Mouse (Mus musculus) liver, postnatal 0 days (tissue): ENCODE measurements around the gene Arfgef3. TPM values are rescaled to one million over a fixed set of nuclear protein-coding genes. Genes with fewer than 3 reads are reported as not detected.

Source experiments
- ATAC-seq: fragments of 200-750 bp; cut with Nextera tagmentation; 2 replicates; pipeline ENCODE4 v1.8.0; 2017; ENCODE audit warnings: mild to moderate bottlenecking, moderate library complexity
- DNase-seq: peaks from one replicate; pipeline ENCODE4 v3.0.0-alpha.2; 2016
- H3K27ac ChIP-seq: fragments of 300-500 bp; sonication (generic); 2 replicates; pipeline ENCODE4 v1.5.1; 2014; ENCODE audit warnings: antibody characterized with exemption, moderate library complexity, mild to moderate bottlenecking, low read depth
- H3K27me3 ChIP-seq: fragments of 300-500 bp; sonication (generic); 2 replicates; pipeline ENCODE4 v1.6.1; 2014; ENCODE audit warnings: low read length, control low read depth, mixed read lengths; ENCODE audit not compliant: insufficient read depth
- H3K36me3 ChIP-seq: fragments of 300-500 bp; sonication (generic); replicated peaks from 2 replicates; pipeline ENCODE4 v1.6.1; 2014; ENCODE audit warnings: mild to moderate bottlenecking, control low read depth, low read length, moderate library complexity, mixed read lengths; ENCODE audit not compliant: insufficient read depth
- H3K4me1 ChIP-seq: fragments of 300-500 bp; sonication (generic); 2 replicates; pipeline ENCODE4 v1.6.1; 2014; ENCODE audit warnings: antibody characterized with exemption, mild to moderate bottlenecking, control low read depth; ENCODE audit not compliant: insufficient read depth
- H3K4me2 ChIP-seq: fragments of 300-500 bp; sonication (generic); 2 replicates; pipeline ENCODE4 v1.6.1; 2014; ENCODE audit warnings: low read depth, mild to moderate bottlenecking, low read length, moderate library complexity, mixed read lengths
- H3K4me3 ChIP-seq: fragments of 300-500 bp; sonication (generic); 2 replicates; pipeline ENCODE4 v1.5.1; 2014; ENCODE audit warnings: low read depth, low read length
- H3K9ac ChIP-seq: fragments of 300-500 bp; sonication (generic); replicated peaks from 2 replicates; pipeline ENCODE4 v1.6.1; 2014; ENCODE audit warnings: mild to moderate bottlenecking, moderate library complexity
- H3K9me3 ChIP-seq: fragments of 300-500 bp; sonication (generic); 2 replicates; pipeline ENCODE4 v1.6.1; 2016; ENCODE audit warnings: mild to moderate bottlenecking, control low read depth, low read length, mixed read lengths
- CTCF ChIP-seq: sonication (generic); IDR thresholded peaks from 2 replicates; pipeline ENCODE4 v1.5.1; 2016; ENCODE audit warnings: antibody characterized with exemption, low read depth
- EP300 ChIP-seq: IDR thresholded peaks from 2 replicates; pipeline ENCODE4 v1.6.1; 2016; ENCODE audit warnings: antibody characterized with exemption, low read depth, mild to moderate bottlenecking
- WGBS: fragments of 180-500 bp; shearing (Covaris S2); extraction: QIAGEN DNeasy Blood & Tissue Kit; methylation state at CpG from one replicate; pipeline ENCODE4 v1.1.7; 2014; ENCODE audit not compliant: insufficient replicate concordance; 5-methylcytosine and 5-hydroxymethylcytosine counted together
- polyA plus RNA-seq: library from polyadenylated mRNA; unstranded; fragments of >200 nt; fragmentation: Nextera tagmentation; extraction: Ambion mirVana; gene quantifications from 2 replicates; pipeline ENCODE4 v1.2.1, GENCODE M21; 2015

Arfgef3 gene
- polyA plus RNA-seq, 1 experiment from 2014 or later: 0.01 TPM

- DNase-seq (no peak), ATAC-seq (no peak)
- H3K4me3 ChIP-seq: no peak overlapping the region
- H3K27ac ChIP-seq: no peak overlapping the region
- H3K27me3 ChIP-seq: no peaks in the 10 kb centered on the region
- H3K9me3 ChIP-seq: no peaks in the 10 kb centered on the region
- no peak overlapping the region for H3K4me2 ChIP-seq
- H3K4me1 ChIP-seq: no peaks in the 10 kb centered on the region
- H3K9ac ChIP-seq: no peak overlapping the region
- TF ChIP-seq EP300: no peak
- TF ChIP-seq CTCF: 0 out of 2 replicates have a peak, but pooled peaks have one; percentile 22
- H3K36me3 ChIP-seq: no peaks in the 10 kb centered on the region
- WGBS: 51% methylated on average over 5 of the region's 5 CpGs
Measured at GRCm38 (mm10) chr10:18769909-18770308, 26.2 kb upstream of the Arfgef3 start.

- TF ChIP-seq EP300: no peak
- peak; percentile 71 for TF ChIP-seq CTCF
- ATAC-seq: no peak
- DNase-seq: peak; percentile 58
- Histone ChIP-seq H3K27me3 (no peaks in the 10 kb centered on the region), H3K9me3 (no peaks in the 10 kb centered on the region), H3K9ac (no peak overlapping the region), H3K4me1 (no peaks in the 10 kb centered on the region), H3K4me2 (no peak overlapping the region), H3K27ac (no peak overlapping the region), H3K36me3 (no peaks in the 10 kb centered on the region), H3K4me3 (no peak overlapping the region)
- 43% methylated on average over 2 of the region's 2 CpGs for WGBS
Measured at GRCm38 (mm10) chr10:18760241-18760640, 16.5 kb upstream of the Arfgef3 start.

- Histone ChIP-seq H3K4me3 (no peak overlapping the region), H3K27ac (no peak overlapping the region), H3K9me3 (no peaks in the 10 kb centered on the region), H3K4me2 (no peak overlapping the region), H3K27me3 (no peaks in the 10 kb centered on the region), H3K9ac (no peak overlapping the region), H3K36me3 (no peaks in the 10 kb centered on the region), H3K4me1 (no peaks in the 10 kb centered on the region)
- no peak for ATAC-seq
- no peak for DNase-seq
- no peak for TF ChIP-seq CTCF
- 73% methylated on average over 4 of the region's 4 CpGs for WGBS
Measured at GRCm38 (mm10) chr10:18750057-18750456, 6.3 kb upstream of the Arfgef3 start.

GRCm38 (mm10) chr10:18742086-18742485, 1.7 kb downstream of the Arfgef3 start:
- H3K36me3 ChIP-seq: no peaks in the 10 kb centered on the region
- H3K9ac ChIP-seq: no peak overlapping the region
- TF ChIP-seq EP300: no peak
- TF ChIP-seq CTCF: no peak
- H3K4me1 ChIP-seq: 0 out of 2 replicates have a peak, but pooled peaks cover 3% of the 10 kb centered on the region
- no peak overlapping the region for H3K4me2 ChIP-seq
- no peak for DNase-seq
- no peak overlapping the region for H3K27ac ChIP-seq
- no peaks in the 10 kb centered on the region for H3K9me3 ChIP-seq
- 0 out of 2 replicates have a peak, but pooled peaks cover 7% of the 10 kb centered on the region for H3K27me3 ChIP-seq
- no peak for ATAC-seq
- H3K4me3 ChIP-seq: no peak overlapping the region
- 78% methylated on average over 6 of the region's 6 CpGs for WGBS

GRCm38 (mm10) chr10:18741024-18741423, 2.7 kb downstream of the Arfgef3 start:
- no peak overlapping the region for H3K4me2 ChIP-seq
- no peak overlapping the region for H3K27ac ChIP-seq
- WGBS: 80% methylated on average over 8 of the region's 8 CpGs
- TF ChIP-seq EP300 (no peak), CTCF (no peak)
- DNase-seq: no peak
- ATAC-seq: no peak
- H3K4me3 ChIP-seq: no peak overlapping the region
- H3K27me3 ChIP-seq: 0 out of 2 replicates have a peak, but pooled peaks cover 7% of the 10 kb centered on the region
- 0 out of 2 replicates have a peak, but pooled peaks cover 3% of the 10 kb centered on the region for H3K4me1 ChIP-seq
- no peaks in the 10 kb centered on the region for H3K9me3 ChIP-seq
- H3K9ac ChIP-seq: no peak overlapping the region
- no peaks in the 10 kb centered on the region for H3K36me3 ChIP-seq

GRCm38 (mm10) chr10:18728548-18728947, 15.2 kb downstream of the Arfgef3 start:
- 83% methylated on average over 1 of the region's 1 CpGs for WGBS
- Histone ChIP-seq H3K4me1 (no peaks in the 10 kb centered on the region), H3K4me2 (no peak overlapping the region), H3K27ac (no peak overlapping the region), H3K4me3 (no peak overlapping the region), H3K9me3 (no peaks in the 10 kb centered on the region), H3K27me3 (no peaks in the 10 kb centered on the region), H3K36me3 (no peaks in the 10 kb centered on the region), H3K9ac (no peak overlapping the region)
- no peak for TF ChIP-seq EP300
- TF ChIP-seq CTCF: no peak
- DNase-seq: no peak
- no peak for ATAC-seq

GRCm38 (mm10) chr10:18711436-18711835, 32.3 kb downstream of the Arfgef3 start:
- no peak for TF ChIP-seq CTCF
- no peak for TF ChIP-seq EP300
- Histone ChIP-seq H3K4me3 (no peak overlapping the region), H3K27me3 (no peaks in the 10 kb centered on the region), H3K36me3 (no peaks in the 10 kb centered on the region), H3K9ac (no peak overlapping the region), H3K9me3 (no peaks in the 10 kb centered on the region), H3K27ac (no peak overlapping the region), H3K4me1 (no peaks in the 10 kb centered on the region), H3K4me2 (no peak overlapping the region)
- WGBS: 87% methylated on average over 4 of the region's 4 CpGs
- ATAC-seq (no peak), DNase-seq (no peak)
